Comparison of ENCODE assay signal across 20 mouse cellular contexts in genomic region chr7:89242143-89242542, GRCm38 (mm10).
"Had no signal": no experiment of that assay in that cellular context is flagged by ENCODE, and none has a peak within 500 bp of the region (broad histone marks: within the 10 kb centered on the region; RNA-seq: fewer than 3 reads in every experiment).

No protein-coding gene starts in this region.

- H3K9me3 ChIP-seq: limb, embryonic 12.5 days; limb, embryonic 15.5 days; midbrain, embryonic 10.5 days; midbrain, embryonic 13.5 days; neural tube, embryonic 13.5 days had no signal

- H3K9ac ChIP-seq: limb, embryonic 12.5 days; limb, embryonic 15.5 days; midbrain, embryonic 13.5 days; neural tube, embryonic 13.5 days had no signal

- H3K27me3 ChIP-seq: limb, embryonic 12.5 days; limb, embryonic 15.5 days; midbrain, embryonic 13.5 days; neural tube, embryonic 13.5 days had no signal

- H3K27ac ChIP-seq: kidney, postnatal 0 days; layer of hippocampus, adult 2 months; limb, embryonic 12.5 days; limb, embryonic 15.5 days; midbrain, embryonic 10.5 days; midbrain, embryonic 13.5 days; neural tube, embryonic 13.5 days had no signal

- H3K4me1 ChIP-seq: midbrain, embryonic 10.5 days; midbrain, embryonic 13.5 days; neural tube, embryonic 13.5 days had no signal

- ATAC-seq: intestine, embryonic 16.5 days; midbrain, embryonic 13.5 days; midbrain, embryonic 16.5 days had no signal

- DNase-seq: kidney, adult 18-20 months; kidney, adult 9 months; kidney, postnatal 25 days; layer of hippocampus, adult 9-11 months; lung, adult 2 months; lung, postnatal 14 days; lung, postnatal 4 days; thymus, adult 2 months; thymus, postnatal 14 days; thymus, postnatal 4 days had no signal

- H3K4me3 ChIP-seq: layer of hippocampus, adult 2 months; limb, embryonic 12.5 days; limb, embryonic 15.5 days; midbrain, embryonic 10.5 days; midbrain, embryonic 13.5 days; myocyte; neural tube, embryonic 13.5 days had no signal

- H3K4me2 ChIP-seq: limb, embryonic 12.5 days; limb, embryonic 15.5 days; midbrain, embryonic 13.5 days; neural tube, embryonic 13.5 days had no signal

- H3K36me3 ChIP-seq: midbrain, embryonic 10.5 days; midbrain, embryonic 13.5 days had no signal
